Mouse (Mus musculus): ENCODE data around the gene Taf6.

Taf6 gene

DNA sequence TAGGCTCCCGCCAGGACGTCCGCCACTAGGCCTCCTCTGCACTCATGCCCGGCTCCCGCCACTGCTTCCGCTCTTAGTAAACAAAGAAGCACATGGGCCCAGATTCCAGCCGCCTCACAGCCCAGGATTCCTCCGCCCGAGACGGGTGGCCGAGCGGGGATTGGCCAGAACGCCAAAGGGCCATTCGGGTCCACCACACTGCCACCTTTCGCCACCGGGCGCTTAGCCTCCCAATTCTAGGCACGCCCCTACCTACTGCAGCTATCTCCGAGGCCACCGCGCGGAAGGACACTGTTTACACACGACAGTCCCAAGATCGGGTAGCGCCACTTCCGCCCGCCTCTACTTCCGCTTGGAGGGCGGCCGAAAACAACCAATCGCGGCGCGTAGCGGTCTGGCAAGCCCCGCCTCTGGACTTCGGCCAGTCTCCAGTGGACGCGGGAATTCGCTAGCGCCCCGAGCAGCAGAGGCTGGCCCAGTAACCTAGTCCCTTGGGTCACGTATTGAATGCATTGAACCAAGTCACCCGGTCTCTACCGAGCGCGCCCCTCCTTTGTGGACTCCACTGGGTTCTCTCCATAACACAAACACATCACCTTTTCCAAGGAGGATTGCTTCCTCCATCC, 16.2 kb downstream of the Taf6 start:
- DNase-seq: peak; percentile 99

DNA sequence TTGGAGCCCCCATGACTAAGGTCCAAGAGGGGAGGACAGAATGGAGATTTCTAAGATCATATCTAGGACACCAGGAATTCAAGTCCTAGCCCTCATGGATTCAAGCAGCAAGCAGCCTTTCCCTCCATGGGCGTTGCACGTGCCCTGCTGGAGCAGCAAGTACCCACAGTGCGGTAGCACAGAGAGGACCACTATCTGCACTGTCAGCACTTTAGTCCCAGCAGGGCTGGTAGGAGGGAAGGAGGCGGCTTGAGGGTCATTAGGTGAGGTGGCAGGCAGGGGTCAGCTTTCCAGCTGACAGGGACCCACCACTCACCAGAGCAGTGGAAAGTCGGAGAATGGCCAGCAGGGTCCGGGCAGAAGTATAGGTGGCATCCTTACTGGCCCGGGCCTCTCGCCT, 21.7 kb downstream of the Taf6 start:
- DNase-seq: no peak

DNA sequence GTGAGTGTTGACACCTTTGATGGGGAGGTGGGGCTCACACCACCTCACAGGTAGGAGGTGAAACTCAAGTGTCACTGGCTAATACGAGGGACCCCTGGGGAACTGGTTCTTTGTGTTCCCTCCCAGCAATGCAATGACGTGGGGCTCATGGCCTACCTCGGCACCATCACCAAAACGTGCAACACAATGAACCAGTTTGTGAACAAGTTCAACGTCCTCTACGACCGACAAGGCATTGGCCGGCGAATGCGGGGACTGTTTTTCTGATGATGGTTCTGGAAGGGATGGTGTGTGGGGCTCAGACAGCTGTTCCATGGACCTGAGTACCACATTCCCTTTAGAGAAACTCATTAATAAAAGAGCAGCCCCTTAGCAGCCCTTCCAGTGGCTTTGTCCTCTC, 23.6 kb downstream of the Taf6 start:
- DNase-seq: no peak

DNA sequence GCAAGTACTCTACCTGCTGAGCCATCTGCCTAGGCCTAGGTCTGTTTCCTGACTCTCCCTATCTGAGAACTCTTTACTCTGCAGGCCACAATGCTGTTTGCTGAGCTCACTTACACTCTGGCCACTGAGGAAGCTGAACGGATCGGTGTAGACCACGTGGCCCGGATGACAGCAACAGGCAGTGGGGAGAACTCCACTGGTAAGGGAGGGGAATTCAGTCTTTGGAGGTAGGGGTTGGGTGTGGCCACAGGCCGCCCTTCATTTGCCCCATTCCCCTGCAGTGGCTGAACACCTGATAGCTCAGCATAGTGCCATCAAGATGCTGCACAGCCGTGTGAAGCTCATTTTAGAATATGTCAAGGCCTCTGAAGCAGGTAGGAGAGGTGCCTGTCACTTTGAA, 24.2 kb downstream of the Taf6 start:
- no peak for DNase-seq

DNA sequence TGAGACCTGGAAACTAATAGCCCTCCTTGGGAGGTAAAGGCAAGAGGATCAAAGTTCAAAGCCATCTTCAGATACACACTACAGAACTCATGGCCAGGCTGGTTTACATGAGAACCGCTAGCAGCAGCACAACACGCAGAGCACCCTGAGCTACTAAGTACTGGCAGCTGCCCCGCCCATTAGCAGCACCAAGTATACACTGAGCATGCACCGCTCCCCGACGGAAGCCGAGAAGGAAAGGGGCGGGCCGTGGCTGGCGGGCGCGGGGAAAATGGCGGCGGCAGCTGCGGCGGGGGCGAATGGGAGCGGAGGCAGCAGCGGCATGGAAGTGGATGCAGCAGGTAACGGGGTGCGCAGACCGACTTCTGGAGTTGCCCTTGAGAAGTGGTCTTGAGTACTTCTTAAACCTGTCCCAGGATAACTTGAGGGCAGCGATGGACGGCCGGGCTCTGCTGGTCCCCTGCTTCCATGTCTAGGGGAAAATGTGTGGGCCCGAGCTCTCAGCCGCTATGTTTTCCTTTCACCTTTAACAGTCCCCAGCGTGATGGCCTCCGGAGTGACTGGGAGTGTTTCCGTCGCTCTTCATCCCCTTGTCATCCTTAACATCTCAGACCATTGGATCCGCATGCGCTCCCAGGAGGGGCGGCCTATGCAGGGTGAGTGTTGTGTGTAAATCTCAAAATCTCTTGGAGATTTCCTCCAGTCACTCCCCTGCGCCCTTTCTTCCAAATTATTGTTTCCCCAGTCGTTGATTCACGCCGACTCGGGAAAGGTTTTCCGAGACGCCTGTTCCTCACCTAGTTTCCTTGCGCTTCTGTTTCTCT, 26.2 kb downstream of the Taf6 start, which contains the start of gene Cops6:
Gene Cops6 (plus strand): TSS at position 230 of the 824 bp plus-strand sequence.
- DNase-seq: peak; percentile 95 to 96

DNA sequence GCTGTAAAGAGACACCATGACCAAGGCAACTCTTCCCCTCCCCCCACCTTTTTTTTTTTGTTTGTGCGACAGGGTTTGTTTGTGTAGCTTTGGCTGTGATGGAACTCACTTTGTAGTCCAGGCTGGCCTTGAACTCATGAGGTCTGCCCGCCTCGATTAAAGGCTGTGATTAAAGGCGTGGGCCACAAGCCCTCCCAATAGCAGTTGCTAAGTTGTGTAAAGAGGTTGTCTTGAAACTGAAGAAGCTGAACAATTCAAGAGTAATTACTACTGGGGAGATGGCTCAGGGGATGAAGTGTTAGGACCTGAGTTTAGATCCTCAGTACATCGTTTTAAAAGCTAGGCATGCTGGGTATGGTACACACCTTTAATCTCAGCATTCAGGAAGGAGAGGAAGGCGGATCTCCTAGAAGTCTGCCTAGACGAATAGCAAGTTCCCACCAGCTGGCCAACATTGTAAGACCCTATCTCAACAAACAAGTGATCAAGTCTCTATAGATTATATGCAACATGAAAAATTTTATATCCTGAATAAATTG, 27.0 kb downstream of the Taf6 start:
- no peak for DNase-seq

DNA sequence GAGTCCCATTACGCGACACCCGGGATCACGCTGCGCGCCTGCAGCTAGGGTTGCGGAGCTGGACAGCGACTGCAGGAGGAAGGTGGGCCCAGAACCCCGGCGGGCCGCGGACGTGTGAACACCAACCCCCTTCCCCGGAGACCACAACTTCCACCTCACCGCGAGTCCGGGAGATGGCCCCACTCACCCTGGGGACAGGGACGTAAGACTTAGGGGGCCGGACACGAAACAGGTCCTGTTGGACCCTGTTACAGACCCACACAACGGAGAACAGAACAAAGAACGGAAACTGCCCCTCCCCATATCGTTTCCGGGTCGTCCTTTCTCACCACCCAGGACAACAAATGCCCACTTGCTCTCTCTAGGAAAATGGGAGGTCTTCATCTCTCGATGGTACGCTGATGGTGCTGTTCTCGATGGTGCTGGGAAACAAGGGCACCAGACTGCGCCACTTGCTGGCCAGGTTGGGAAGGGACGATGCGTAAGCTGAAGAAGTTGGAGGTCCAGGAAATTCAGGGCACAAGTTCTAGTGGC, 31.7 kb downstream of the Taf6 start, which contains the start of gene Zfp113:
Gene Zfp113 (minus strand): TSS at position 302 of the 534 bp plus-strand sequence.
- peak; percentile 89 to 90 for DNase-seq

DNA sequence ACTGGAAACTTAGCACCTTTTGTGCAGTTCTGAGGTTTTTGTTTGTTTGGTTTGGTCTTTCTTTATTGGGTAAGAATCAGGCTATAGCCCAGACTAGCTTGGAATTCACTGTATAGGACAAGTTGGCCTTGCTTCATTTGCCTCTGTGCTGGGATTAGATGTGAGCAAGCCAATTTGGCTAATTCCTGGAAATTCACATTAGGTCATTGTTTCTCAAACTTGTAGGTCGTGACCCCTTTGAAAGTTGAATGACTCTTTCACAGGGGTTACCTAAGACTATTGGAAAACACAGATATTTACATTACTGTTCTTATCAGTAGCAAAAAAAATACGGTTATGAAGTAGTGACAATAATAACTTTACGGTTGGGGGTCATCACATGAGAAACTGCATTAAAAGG, 32.9 kb downstream of the Taf6 start:
- no peak for DNase-seq

DNA sequence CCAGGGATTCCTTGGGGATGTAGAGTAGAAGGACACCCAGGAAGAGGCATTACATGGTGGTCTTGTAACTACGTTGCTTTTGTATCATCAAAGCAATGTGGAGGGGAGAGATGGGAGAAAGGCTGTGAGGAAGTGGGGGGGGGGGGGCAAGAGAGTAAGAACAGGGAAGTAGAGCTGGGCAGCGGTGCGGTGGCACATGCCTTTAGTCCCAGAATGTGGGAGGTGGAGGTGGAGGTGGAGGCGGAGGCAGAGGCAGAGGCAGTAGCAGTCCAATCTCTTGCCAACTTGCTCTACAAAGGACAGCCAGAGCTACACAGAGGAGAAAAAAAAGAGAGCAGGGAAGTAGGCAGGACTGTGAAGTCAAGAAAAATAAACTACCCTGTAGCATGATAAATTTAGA, 48.7 kb downstream of the Taf6 start:
- DNase-seq: no peak

DNA sequence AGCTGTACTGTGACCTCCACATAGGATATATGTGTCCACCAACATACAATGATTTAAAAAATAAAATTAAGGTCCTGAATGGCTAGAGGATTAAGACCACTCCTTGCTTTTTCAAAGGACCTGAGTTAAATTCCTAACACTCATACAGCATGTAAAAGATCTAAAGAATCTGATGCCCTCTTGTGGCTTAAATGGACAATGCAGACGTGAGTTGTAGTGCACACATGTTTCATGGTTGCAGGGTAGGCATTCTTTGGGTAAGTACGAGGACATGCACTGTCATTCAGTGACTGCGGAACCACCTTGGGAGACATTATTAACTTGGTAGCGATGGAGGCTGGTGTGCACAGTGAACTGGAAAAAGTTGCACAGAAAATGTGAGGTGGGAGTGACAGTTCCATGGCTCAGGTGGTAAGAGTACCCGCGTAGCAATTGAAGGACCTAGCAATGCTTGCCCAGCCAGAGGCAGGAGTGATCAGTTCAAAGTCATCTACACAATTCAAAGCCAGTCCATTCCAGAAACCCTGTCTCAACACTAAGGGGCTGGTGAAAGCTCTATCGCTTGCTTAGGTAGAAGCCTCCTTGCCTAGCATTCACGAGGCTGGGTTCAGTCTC, 49.2 kb downstream of the Taf6 start:
- peak; percentile 44 to 54 for DNase-seq

DNA sequence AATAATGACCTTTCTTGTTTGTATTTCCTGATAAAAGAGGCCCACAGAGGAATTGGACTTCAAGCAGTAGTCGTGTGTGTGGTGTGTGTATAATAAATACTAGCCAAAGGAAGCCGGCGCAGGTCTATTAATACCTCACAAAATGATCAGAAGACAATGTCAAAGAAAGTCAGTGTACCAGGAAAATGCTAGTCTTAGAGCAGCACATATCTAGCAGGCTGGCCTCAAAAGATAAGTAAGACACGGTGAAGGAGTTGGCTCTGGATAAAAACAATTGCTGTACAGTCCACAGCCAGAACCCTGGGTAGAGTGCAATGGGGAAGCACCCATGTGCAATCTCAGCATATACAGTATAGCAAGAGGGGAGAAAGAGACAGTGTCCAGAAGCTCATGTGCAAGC, 50.0 kb downstream of the Taf6 start:
- DNase-seq: no peak

DNA sequence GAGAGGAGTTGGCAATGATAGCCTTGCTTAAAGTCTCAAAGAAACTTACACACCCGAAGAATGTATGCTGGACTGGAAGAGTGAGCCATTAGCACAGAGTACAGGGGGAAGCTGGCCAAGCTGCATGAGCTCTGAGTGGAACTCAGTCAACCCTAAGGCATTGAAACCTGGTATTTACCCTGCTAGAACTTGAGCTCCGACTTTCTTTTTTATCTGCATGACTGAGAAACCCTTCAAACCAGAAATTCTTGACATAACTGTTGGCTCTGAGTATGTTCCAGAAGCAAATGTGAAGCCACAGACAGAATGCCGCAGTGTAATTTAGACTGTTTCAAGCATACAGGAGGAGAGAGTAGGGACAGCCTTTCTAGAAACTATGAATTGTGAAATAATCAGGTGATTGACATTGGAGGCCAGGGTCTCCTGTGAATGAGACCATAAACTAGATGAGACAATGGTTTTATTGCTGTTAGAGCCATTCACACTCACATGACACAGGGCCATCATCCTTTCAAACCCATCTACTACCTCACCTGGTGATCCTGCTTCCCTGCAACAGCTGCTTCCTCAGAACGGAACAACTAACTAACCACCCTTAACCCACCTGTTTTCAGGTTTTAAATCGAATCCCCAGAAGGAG, 54.7 kb downstream of the Taf6 start:
- no peak for DNase-seq

Measured in cerebellum, postnatal 14 days (tissue).